Mouse (Mus musculus): ENCODE measurements around the gene Med24. TPM values are rescaled to one million over a fixed set of nuclear protein-coding genes. Genes with fewer than 3 reads are reported as not detected.

Gene Med24
- polyA plus RNA-seq, 1 experiment, result 33.1 TPM

GRCm38 (mm10) chr11:98766816-98767215 is 37.6 kb upstream of the Med24 start:
- no peaks in the 10 kb centered on the region for H3K27me3 ChIP-seq (ENCODE audit: control insufficient read depth, insufficient read depth, insufficient read length)
- no peak overlapping the region for H3ac ChIP-seq (ENCODE audit: control insufficient read depth, insufficient read length, low read depth)
- H3K79me2 ChIP-seq (ENCODE audit: control insufficient read depth, insufficient read depth), result peaks cover 7% of the 10 kb centered on the region
- no peak for TF ChIP-seq CTCF (IDR thresholded peaks at IDR 0.05; ENCODE audit: control insufficient read depth, insufficient read depth, insufficient read length)
- TF ChIP-seq FOSL1 (IDR thresholded peaks at IDR 0.05; ENCODE audit: insufficient read depth, low read length, poor library complexity, severe bottlenecking), result no peak
- TF ChIP-seq MYOD1 (IDR thresholded peaks at IDR 0.05; ENCODE audit: control insufficient read depth, insufficient read length, low read depth), result no peak
- no peak for TF ChIP-seq MAX (IDR thresholded peaks at IDR 0.05)
- TF ChIP-seq USF1 (IDR thresholded peaks at IDR 0.05; ENCODE audit: low read depth), result no peak
- no peak for TF ChIP-seq MYOG (IDR thresholded peaks at IDR 0.05; ENCODE audit: control insufficient read depth, extremely low read depth, insufficient read length)
- no peak for TF ChIP-seq CEBPB (IDR thresholded peaks at IDR 0.05; ENCODE audit: low read depth)
- H3K4me3 ChIP-seq (ENCODE audit: insufficient read depth, poor library complexity, severe bottlenecking), result no peak overlapping the region
- H3K36me3 ChIP-seq (ENCODE audit: control insufficient read depth, insufficient read depth), result peaks cover 39% of the 10 kb centered on the region
- H3K79me3 ChIP-seq (ENCODE audit: low read depth), result peaks cover 6% of the 10 kb centered on the region

GRCm38 (mm10) chr11:98766346-98766745 is 37.1 kb upstream of the Med24 start:
- Histone ChIP-seq H3K36me3 (ENCODE audit: control insufficient read depth, insufficient read depth) (peaks cover 34% of the 10 kb centered on the region), H3K27me3 (ENCODE audit: control insufficient read depth, insufficient read depth, insufficient read length) (no peaks in the 10 kb centered on the region), H3ac (ENCODE audit: control insufficient read depth, insufficient read length, low read depth) (no peak overlapping the region), H3K4me3 (ENCODE audit: insufficient read depth, poor library complexity, severe bottlenecking) (no peak overlapping the region), H3K79me3 (ENCODE audit: low read depth) (peaks cover 2% of the 10 kb centered on the region), H3K79me2 (ENCODE audit: control insufficient read depth, insufficient read depth) (peaks cover 2% of the 10 kb centered on the region)
- TF ChIP-seq USF1 (IDR thresholded peaks at IDR 0.05; ENCODE audit: low read depth), result no peak
- no peak for TF ChIP-seq MYOD1 (IDR thresholded peaks at IDR 0.05; ENCODE audit: control insufficient read depth, insufficient read length, low read depth)

- TF ChIP-seq MYOG (IDR thresholded peaks at IDR 0.05; ENCODE audit: control insufficient read depth, extremely low read depth, insufficient read length) (no peak), CEBPB (IDR thresholded peaks at IDR 0.05; ENCODE audit: low read depth) (no peak), MYOD1 (IDR thresholded peaks at IDR 0.05; ENCODE audit: control insufficient read depth, insufficient read length, low read depth) (no peak), CTCF (IDR thresholded peaks at IDR 0.05; ENCODE audit: control insufficient read depth, insufficient read depth, insufficient read length) (no peak), FOSL1 (IDR thresholded peaks at IDR 0.05; ENCODE audit: insufficient read depth, low read length, poor library complexity, severe bottlenecking) (no peak), USF1 (IDR thresholded peaks at IDR 0.05; ENCODE audit: low read depth) (no peak), MAX (IDR thresholded peaks at IDR 0.05) (no peak)
- Histone ChIP-seq H3K79me3 (ENCODE audit: low read depth) (no peaks in the 10 kb centered on the region), H3K79me2 (ENCODE audit: control insufficient read depth, insufficient read depth) (no peaks in the 10 kb centered on the region), H3K27me3 (ENCODE audit: control insufficient read depth, insufficient read depth, insufficient read length) (no peaks in the 10 kb centered on the region), H3K36me3 (ENCODE audit: control insufficient read depth, insufficient read depth) (peaks cover 27% of the 10 kb centered on the region), H3ac (ENCODE audit: control insufficient read depth, insufficient read length, low read depth) (no peak overlapping the region), H3K4me3 (ENCODE audit: insufficient read depth, poor library complexity, severe bottlenecking) (no peak overlapping the region)
These were observed 36.4 kb upstream of the Med24 start for GRCm38 (mm10) chr11:98765421-98766309.

GRCm38 (mm10) chr11:98764746-98765145 is 35.5 kb upstream of the Med24 start:
- H3ac ChIP-seq (ENCODE audit: control insufficient read depth, insufficient read length, low read depth), result no peak overlapping the region
- H3K4me3 ChIP-seq (ENCODE audit: insufficient read depth, poor library complexity, severe bottlenecking), result no peak overlapping the region
- peaks cover 18% of the 10 kb centered on the region for H3K36me3 ChIP-seq (ENCODE audit: control insufficient read depth, insufficient read depth)
- H3K27me3 ChIP-seq (ENCODE audit: control insufficient read depth, insufficient read depth, insufficient read length), result no peaks in the 10 kb centered on the region
- TF ChIP-seq CEBPB (IDR thresholded peaks at IDR 0.05; ENCODE audit: low read depth), result no peak
- TF ChIP-seq FOSL1 (IDR thresholded peaks at IDR 0.05; ENCODE audit: insufficient read depth, low read length, poor library complexity, severe bottlenecking), result no peak
- no peak for TF ChIP-seq USF1 (IDR thresholded peaks at IDR 0.05; ENCODE audit: low read depth)
- no peak for TF ChIP-seq MAX (IDR thresholded peaks at IDR 0.05)
- no peak for TF ChIP-seq CTCF (IDR thresholded peaks at IDR 0.05; ENCODE audit: control insufficient read depth, insufficient read depth, insufficient read length)
- no peak for TF ChIP-seq MYOG (IDR thresholded peaks at IDR 0.05; ENCODE audit: control insufficient read depth, extremely low read depth, insufficient read length)
- no peak for TF ChIP-seq MYOD1 (IDR thresholded peaks at IDR 0.05; ENCODE audit: control insufficient read depth, insufficient read length, low read depth)
- no peaks in the 10 kb centered on the region for H3K79me3 ChIP-seq (ENCODE audit: low read depth)
- no peaks in the 10 kb centered on the region for H3K79me2 ChIP-seq (ENCODE audit: control insufficient read depth, insufficient read depth)

- no peak overlapping the region for H3K4me3 ChIP-seq (ENCODE audit: insufficient read depth, poor library complexity, severe bottlenecking)
- H3K27me3 ChIP-seq (ENCODE audit: control insufficient read depth, insufficient read depth, insufficient read length), result no peaks in the 10 kb centered on the region
- peaks cover 13% of the 10 kb centered on the region for H3K36me3 ChIP-seq (ENCODE audit: control insufficient read depth, insufficient read depth)
- TF ChIP-seq CTCF (IDR thresholded peaks at IDR 0.05; ENCODE audit: control insufficient read depth, insufficient read depth, insufficient read length), result no peak
- TF ChIP-seq MYOD1 (IDR thresholded peaks at IDR 0.05; ENCODE audit: control insufficient read depth, insufficient read length, low read depth), result no peak
- no peak for TF ChIP-seq CEBPB (IDR thresholded peaks at IDR 0.05; ENCODE audit: low read depth)
- no peak for TF ChIP-seq MYOG (IDR thresholded peaks at IDR 0.05; ENCODE audit: control insufficient read depth, extremely low read depth, insufficient read length)
- no peak for TF ChIP-seq FOSL1 (IDR thresholded peaks at IDR 0.05; ENCODE audit: insufficient read depth, low read length, poor library complexity, severe bottlenecking)
- no peak for TF ChIP-seq MAX (IDR thresholded peaks at IDR 0.05)
- no peak for TF ChIP-seq USF1 (IDR thresholded peaks at IDR 0.05; ENCODE audit: low read depth)
- no peaks in the 10 kb centered on the region for H3K79me3 ChIP-seq (ENCODE audit: low read depth)
- no peaks in the 10 kb centered on the region for H3K79me2 ChIP-seq (ENCODE audit: control insufficient read depth, insufficient read depth)
- H3ac ChIP-seq (ENCODE audit: control insufficient read depth, insufficient read length, low read depth), result no peak overlapping the region
These were observed 34.9 kb upstream of the Med24 start for GRCm38 (mm10) chr11:98764091-98764490.

Data from C2C12 (cell line).